Mouse (Mus musculus) erythroblast, embryonic 14.5 days (primary cell): ENCODE results near the gene Spg7.

Source experiments
- GATA1 ChIP-seq: IDR thresholded peaks from 2 replicates; pipeline ENCODE4 v1.6.1; 2012; ENCODE audit warnings: low read length, inconsistent platforms, mixed read lengths
- TAL1 ChIP-seq: IDR thresholded peaks from 3 replicates; pipeline ENCODE4 v1.6.1; 2012; ENCODE audit warnings: low read length, inconsistent platforms, mixed read lengths

DNA sequence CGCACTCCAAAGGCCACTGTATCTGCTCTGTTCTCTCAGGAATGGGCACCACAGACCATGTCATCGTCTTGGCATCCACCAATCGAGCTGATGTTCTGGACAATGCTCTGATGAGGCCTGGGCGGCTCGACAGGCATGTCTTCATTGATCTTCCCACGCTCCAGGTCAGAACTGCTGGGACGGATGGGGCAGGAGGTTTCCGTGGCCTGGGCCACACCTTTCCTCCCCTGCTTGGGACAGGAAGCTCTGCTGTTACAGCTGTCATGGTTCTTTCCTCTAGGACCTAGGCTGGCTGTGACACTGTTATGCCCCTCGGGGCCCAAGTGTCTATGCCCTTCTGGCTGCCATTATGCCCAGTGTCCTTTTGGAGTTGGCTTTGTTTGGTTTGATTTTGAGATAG, 24.5 kb downstream of the Spg7 start:
- no peak for TF ChIP-seq TAL1
- TF ChIP-seq GATA1: no peak
